Mouse (Mus musculus): ENCODE measurements around the gene Ctbp1. TPM values are rescaled to one million over a fixed set of nuclear protein-coding genes. Genes with fewer than 3 reads are reported as not detected.

Gene Ctbp1
- polyA plus RNA-seq, 1 experiment: 333 TPM

GRCm38 (mm10) chr5:33218081-33218480 is 56.7 kb downstream of the Ctbp1 start, which contains the start of gene Spon2:
TSS of gene Spon2 (minus strand) at chr5:33218455.
- Histone ChIP-seq H3K27me3 (replicated peaks) (peaks cover 80% of the 10 kb centered on the region), H3K4me3 (replicated peaks) (no peak within 1 kb of the TSS), H3K4me1 (peaks cover 18% of the 10 kb centered on the region), H3K9me3 (no peaks in the 10 kb centered on the region), H3K36me3 (replicated peaks; ENCODE audit: low read length) (no peaks in the 10 kb centered on the region)
- no peak for TF ChIP-seq GATA1 (IDR thresholded peaks at IDR 0.05; ENCODE audit: borderline replicate concordance, low read length)
- no peak for TF ChIP-seq FLI1 (IDR thresholded peaks at IDR 0.05; ENCODE audit: low read length)

- Histone ChIP-seq H3K27me3 (replicated peaks) (peaks cover 81% of the 10 kb centered on the region), H3K4me3 (replicated peaks) (no peak overlapping the region), H3K4me1 (peaks cover 22% of the 10 kb centered on the region), H3K9me3 (no peaks in the 10 kb centered on the region), H3K36me3 (replicated peaks; ENCODE audit: low read length) (no peaks in the 10 kb centered on the region)
- TF ChIP-seq FLI1 (IDR thresholded peaks at IDR 0.05; ENCODE audit: low read length) (no peak), GATA1 (IDR thresholded peaks at IDR 0.05; ENCODE audit: borderline replicate concordance, low read length) (no peak)
Observed at GRCm38 (mm10) chr5:33217663-33218062, 57.1 kb downstream of the Ctbp1 start.

GRCm38 (mm10) chr5:33214723-33215122 is 60.1 kb downstream of the Ctbp1 start:
- Histone ChIP-seq H3K4me1 (peaks cover 24% of the 10 kb centered on the region), H3K36me3 (replicated peaks; ENCODE audit: low read length) (no peaks in the 10 kb centered on the region), H3K4me3 (replicated peaks) (no peak overlapping the region), H3K27me3 (replicated peaks) (peaks cover 67% of the 10 kb centered on the region), H3K9me3 (peaks cover 11% of the 10 kb centered on the region)
- no peak for TF ChIP-seq GATA1 (IDR thresholded peaks at IDR 0.05; ENCODE audit: borderline replicate concordance, low read length)
- no peak for TF ChIP-seq FLI1 (IDR thresholded peaks at IDR 0.05; ENCODE audit: low read length)

- H3K9me3 ChIP-seq: peaks cover 11% of the 10 kb centered on the region
- TF ChIP-seq GATA1 (IDR thresholded peaks at IDR 0.05; ENCODE audit: borderline replicate concordance, low read length) (no peak), FLI1 (IDR thresholded peaks at IDR 0.05; ENCODE audit: low read length) (no peak)
- H3K4me3 ChIP-seq (replicated peaks): no peak overlapping the region
- no peaks in the 10 kb centered on the region for H3K36me3 ChIP-seq (replicated peaks; ENCODE audit: low read length)
- H3K4me1 ChIP-seq: peaks cover 7% of the 10 kb centered on the region; the same call in 1 of the 2 replicates
- peaks cover 47% of the 10 kb centered on the region for H3K27me3 ChIP-seq (replicated peaks)
Observed at GRCm38 (mm10) chr5:33211254-33211653, 63.5 kb downstream of the Ctbp1 start.

- no peak overlapping the region for H3K4me3 ChIP-seq (replicated peaks)
- H3K27me3 ChIP-seq (replicated peaks): peaks cover 41% of the 10 kb centered on the region
- H3K4me1 ChIP-seq: peaks cover 7% of the 10 kb centered on the region; the same call in 1 of the 2 replicates
- no peak for TF ChIP-seq GATA1 (IDR thresholded peaks at IDR 0.05; ENCODE audit: borderline replicate concordance, low read length)
- no peak for TF ChIP-seq FLI1 (IDR thresholded peaks at IDR 0.05; ENCODE audit: low read length)
- H3K9me3 ChIP-seq: peaks cover 11% of the 10 kb centered on the region
- no peaks in the 10 kb centered on the region for H3K36me3 ChIP-seq (replicated peaks; ENCODE audit: low read length)
Observed at GRCm38 (mm10) chr5:33210515-33210914, 64.3 kb downstream of the Ctbp1 start.

- Histone ChIP-seq H3K4me3 (replicated peaks) (no peak overlapping the region), H3K27me3 (replicated peaks) (peaks cover 30% of the 10 kb centered on the region), H3K36me3 (replicated peaks; ENCODE audit: low read length) (no peaks in the 10 kb centered on the region), H3K4me1 (peaks cover 16% of the 10 kb centered on the region), H3K9me3 (peaks cover 11% of the 10 kb centered on the region)
- no peak for TF ChIP-seq FLI1 (IDR thresholded peaks at IDR 0.05; ENCODE audit: low read length)
- no peak for TF ChIP-seq GATA1 (IDR thresholded peaks at IDR 0.05; ENCODE audit: borderline replicate concordance, low read length)
Observed at GRCm38 (mm10) chr5:33208533-33209245, 66.1 kb downstream of the Ctbp1 start.

GRCm38 (mm10) chr5:33207136-33207535 is 67.7 kb downstream of the Ctbp1 start:
- H3K4me3 ChIP-seq (replicated peaks): no peak overlapping the region
- peaks cover 24% of the 10 kb centered on the region for H3K27me3 ChIP-seq (replicated peaks)
- peaks cover 11% of the 10 kb centered on the region for H3K9me3 ChIP-seq
- no peak for TF ChIP-seq FLI1 (IDR thresholded peaks at IDR 0.05; ENCODE audit: low read length)
- TF ChIP-seq GATA1 (IDR thresholded peaks at IDR 0.05; ENCODE audit: borderline replicate concordance, low read length): no peak
- peaks cover 12% of the 10 kb centered on the region for H3K4me1 ChIP-seq
- H3K36me3 ChIP-seq (replicated peaks; ENCODE audit: low read length): no peaks in the 10 kb centered on the region

- Histone ChIP-seq H3K27me3 (replicated peaks) (peaks cover 29% of the 10 kb centered on the region), H3K4me3 (replicated peaks) (no peak overlapping the region), H3K36me3 (replicated peaks; ENCODE audit: low read length) (no peaks in the 10 kb centered on the region), H3K9me3 (peaks cover 10% of the 10 kb centered on the region), H3K4me1 (peaks cover 15% of the 10 kb centered on the region)
- TF ChIP-seq GATA1 (IDR thresholded peaks at IDR 0.05; ENCODE audit: borderline replicate concordance, low read length): no peak
- no peak for TF ChIP-seq FLI1 (IDR thresholded peaks at IDR 0.05; ENCODE audit: low read length)
Observed at GRCm38 (mm10) chr5:33206328-33206727, 68.5 kb downstream of the Ctbp1 start.

- TF ChIP-seq FLI1 (IDR thresholded peaks at IDR 0.05; ENCODE audit: low read length): no peak
- no peak for TF ChIP-seq GATA1 (IDR thresholded peaks at IDR 0.05; ENCODE audit: borderline replicate concordance, low read length)
- H3K9me3 ChIP-seq: no peaks in the 10 kb centered on the region
- H3K27me3 ChIP-seq (replicated peaks): peaks cover 30% of the 10 kb centered on the region
- peaks cover 20% of the 10 kb centered on the region for H3K4me1 ChIP-seq
- no peaks in the 10 kb centered on the region for H3K36me3 ChIP-seq (replicated peaks; ENCODE audit: low read length)
- H3K4me3 ChIP-seq (replicated peaks): no peak overlapping the region
Observed at GRCm38 (mm10) chr5:33204284-33204683, 70.5 kb downstream of the Ctbp1 start.

- Histone ChIP-seq H3K27me3 (replicated peaks) (peaks cover 30% of the 10 kb centered on the region), H3K4me3 (replicated peaks) (peak overlapping the region; percentile 84), H3K4me1 (peaks cover 20% of the 10 kb centered on the region), H3K9me3 (no peaks in the 10 kb centered on the region), H3K36me3 (replicated peaks; ENCODE audit: low read length) (no peaks in the 10 kb centered on the region)
- TF ChIP-seq GATA1 (IDR thresholded peaks at IDR 0.05; ENCODE audit: borderline replicate concordance, low read length) (no peak), FLI1 (IDR thresholded peaks at IDR 0.05; ENCODE audit: low read length) (no peak)
Observed at GRCm38 (mm10) chr5:33203691-33204242, 71.0 kb downstream of the Ctbp1 start.

Data from megakaryocyte, embryonic 14.5 days (primary cell).